Mouse (Mus musculus): ENCODE results near the gene Adig.

The Adig gene

GRCm38 (mm10) chr2:158501836-158502812 lies at the start of gene Adig:
Gene Adig (plus strand): TSS chr2:158502612.
- no peak for DNase-seq

DNA sequence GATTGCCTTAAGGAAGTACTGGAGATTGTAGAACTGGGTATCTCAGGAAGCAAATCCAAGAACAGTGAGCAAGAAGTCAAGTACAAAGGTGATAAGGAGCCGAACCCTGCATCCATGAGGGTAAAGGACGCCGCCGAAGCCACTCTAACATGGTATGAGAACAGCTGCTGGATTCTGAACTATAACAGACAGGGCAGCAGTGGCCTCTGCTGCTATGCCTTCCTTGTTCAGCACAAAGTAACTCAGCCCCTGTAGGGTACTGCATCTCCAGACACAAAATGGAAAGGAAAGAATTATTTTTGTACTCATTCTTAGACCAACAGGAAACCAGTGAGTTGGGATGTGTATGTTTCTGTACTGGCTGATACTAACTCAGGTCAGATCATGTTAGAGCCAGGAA lies 46.0 kb upstream of the Adig start:
- DNase-seq: no peak

GRCm38 (mm10) chr2:158457610-158458009 lies 44.8 kb upstream of the Adig start:
- no peak for DNase-seq

DNA sequence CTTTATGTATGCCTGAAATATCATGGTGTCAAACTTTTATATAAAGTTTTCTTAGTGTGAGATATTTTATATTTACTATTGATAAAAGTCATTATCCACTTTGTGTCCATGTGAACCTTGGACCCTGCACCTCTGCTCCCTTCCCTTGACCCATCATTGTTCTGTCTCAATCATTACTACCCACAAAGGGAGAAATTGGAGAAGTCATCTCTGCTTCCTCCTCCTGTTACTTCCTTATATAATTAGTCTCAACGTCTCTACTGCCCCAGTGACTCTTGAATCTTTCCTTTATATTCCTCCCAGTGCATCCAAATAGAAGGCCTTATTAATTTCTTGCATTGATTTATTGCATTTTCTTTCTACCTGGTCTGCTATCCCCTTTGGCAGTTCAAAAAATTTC lies 40.0 kb upstream of the Adig start:
- no peak for DNase-seq

DNA sequence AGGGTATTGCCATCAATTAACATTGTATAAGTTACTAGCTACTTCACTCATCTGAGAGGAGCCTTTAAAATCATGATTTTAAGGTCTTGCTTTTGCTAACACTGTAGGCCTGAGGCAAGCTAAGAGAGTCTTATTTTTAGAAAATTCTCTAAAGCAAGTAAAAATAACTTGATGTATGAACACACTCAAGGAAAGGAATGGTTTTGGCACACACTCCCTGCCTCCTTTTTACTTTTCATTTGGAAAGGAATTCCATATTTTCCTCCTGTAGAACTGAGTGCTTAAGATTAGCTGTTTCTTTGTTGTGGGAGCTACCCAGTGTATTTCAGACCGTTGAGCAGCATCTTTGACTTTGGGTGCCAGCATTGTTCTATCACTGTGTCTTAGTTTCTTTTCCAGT lies 28.3 kb upstream of the Adig start:
- no peak for DNase-seq

DNA sequence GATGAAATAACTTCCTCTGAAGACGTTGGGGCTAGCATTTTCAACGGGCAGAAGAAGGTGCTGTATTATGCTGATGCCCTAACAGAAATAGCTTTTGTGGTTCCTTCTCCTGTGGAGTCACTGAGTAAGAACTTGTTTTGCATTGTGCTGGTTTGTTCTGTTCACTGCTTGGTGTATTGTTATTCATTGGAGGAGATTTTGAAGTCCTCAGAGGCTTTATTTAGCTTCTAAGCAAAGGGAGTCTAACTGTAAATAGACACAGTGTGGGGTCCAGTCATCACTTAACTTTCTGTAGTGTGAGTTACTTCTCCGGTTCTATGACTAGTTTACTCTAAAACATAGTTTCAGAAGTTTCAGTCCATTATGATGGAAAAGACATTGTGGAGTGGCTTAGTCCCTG lies 24.8 kb upstream of the Adig start:
- no peak for DNase-seq

- DNase-seq: no peak
Measured at GRCm38 (mm10) chr2:158498457-158498856, 4.0 kb upstream of the Adig start.

GRCm38 (mm10) chr2:158503226-158503625 lies 814 bp downstream of the Adig start:
- no peak for DNase-seq

DNA sequence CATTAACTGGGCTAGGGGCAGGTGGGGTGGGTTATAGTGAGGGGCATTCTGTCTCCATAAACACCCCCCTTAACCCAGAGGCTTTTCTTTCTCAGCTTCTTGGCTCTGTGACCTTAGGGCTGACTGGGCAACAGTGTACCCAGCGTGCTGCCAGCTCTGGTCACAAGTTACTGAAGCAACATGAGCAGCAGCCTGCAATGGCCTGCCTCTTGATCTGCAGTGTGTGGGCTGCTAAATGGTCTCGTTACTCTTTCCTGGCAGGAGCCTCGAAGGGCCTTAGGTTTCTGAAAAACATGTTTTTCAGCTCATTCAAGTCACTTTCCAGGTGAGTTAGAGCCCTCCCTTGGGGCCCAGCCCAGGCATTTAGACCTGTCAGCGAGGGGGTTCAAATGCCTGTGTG lies 1.3 kb downstream of the Adig start:
- DNase-seq: no peak

- no peak for DNase-seq
Measured at GRCm38 (mm10) chr2:158506475-158506874, 4.1 kb downstream of the Adig start.

DNA sequence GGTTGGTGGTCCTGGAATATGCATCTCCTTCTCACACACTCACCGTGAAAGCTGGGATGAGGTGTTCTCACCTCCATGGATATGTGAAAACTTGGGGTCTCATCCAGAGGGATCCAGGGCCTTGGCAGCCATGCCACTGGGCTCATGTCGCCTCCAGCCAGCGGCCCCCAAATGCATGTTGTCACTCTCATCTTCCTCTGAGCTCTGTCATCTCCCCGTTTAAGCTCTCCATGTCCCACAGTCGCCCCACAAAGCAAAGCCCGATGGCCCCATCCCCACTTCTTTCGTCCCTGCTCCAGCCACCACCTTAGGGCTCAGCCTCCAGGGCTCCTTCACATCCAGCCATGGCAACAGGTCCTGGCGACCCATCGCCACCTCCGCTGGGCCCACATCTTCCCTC lies 4.6 kb downstream of the Adig start:
- DNase-seq: no peak

- DNase-seq: no peak
Measured at GRCm38 (mm10) chr2:158510665-158511064, 8.3 kb downstream of the Adig start.

- no peak for DNase-seq
Measured at GRCm38 (mm10) chr2:158512528-158512927, 10.1 kb downstream of the Adig start, which contains the start of gene Arhgap40. Gene Arhgap40 (plus strand): TSS chr2:158512796.

DNA sequence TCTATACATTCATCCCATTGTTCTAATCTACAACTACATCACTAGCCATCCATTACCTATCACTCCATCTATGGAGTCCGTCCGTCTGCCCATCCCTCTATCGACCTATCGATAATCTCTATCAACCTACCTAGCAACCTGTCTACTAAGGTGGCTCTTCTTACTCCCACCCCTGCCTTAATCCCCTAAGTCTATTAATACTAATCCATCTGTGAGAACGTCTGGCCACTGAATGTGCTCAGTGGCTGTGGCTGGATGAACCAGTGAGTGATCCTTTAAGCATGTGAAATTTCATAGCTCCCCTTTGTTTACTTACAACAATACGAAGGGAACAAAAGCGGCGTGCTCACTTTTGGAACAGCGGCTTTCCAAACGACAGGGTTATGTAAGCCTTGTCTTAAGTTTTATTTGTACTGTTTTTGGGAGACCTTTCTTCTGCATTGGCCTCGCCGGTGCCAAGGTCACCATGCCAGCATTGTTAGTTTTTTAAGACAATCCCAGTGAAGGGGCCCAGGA lies 11.5 kb downstream of the Adig start:
- DNase-seq: no peak

DNA sequence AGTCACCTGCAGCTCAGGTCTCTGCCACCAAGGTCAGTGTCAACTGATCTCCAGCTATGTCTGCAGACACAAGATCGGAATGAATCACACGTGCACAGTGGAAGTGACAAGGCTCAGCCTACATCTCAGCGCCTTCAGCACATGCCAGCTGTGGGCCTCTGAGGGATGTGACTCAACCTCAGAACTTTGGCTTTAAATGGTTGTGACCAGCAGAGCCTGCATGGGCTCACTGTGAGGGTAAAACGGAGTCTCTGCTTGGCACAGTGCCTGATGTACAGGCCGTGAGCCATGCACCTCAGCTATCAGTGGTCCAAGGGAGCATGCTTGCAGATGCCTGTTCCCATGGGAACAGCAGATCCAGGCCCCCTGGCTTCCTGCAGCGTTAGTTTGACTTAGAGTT lies 16.2 kb downstream of the Adig start:
- DNase-seq: no peak

GRCm38 (mm10) chr2:158519071-158519470 lies 16.7 kb downstream of the Adig start:
- DNase-seq: no peak

DNA sequence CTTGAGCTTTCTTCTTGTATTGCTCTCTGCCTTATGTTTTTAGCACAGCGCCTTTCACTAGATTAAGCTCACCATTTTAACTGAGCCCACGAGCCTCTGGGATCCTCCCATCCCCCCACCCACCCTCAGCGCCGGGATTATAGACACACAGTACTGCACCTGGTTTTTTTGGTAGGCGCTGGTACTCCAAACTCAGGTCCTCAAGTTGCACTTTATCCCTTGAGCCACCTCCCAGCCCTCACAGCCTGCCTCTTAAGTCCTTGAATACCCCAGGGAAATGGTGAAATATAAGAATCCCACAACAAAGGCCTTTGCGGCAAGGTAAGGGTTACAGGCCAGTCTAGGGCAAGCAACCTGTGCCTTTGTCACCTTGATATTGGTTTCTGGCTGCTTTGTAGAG lies 17.4 kb downstream of the Adig start:
- no peak for DNase-seq

DNA sequence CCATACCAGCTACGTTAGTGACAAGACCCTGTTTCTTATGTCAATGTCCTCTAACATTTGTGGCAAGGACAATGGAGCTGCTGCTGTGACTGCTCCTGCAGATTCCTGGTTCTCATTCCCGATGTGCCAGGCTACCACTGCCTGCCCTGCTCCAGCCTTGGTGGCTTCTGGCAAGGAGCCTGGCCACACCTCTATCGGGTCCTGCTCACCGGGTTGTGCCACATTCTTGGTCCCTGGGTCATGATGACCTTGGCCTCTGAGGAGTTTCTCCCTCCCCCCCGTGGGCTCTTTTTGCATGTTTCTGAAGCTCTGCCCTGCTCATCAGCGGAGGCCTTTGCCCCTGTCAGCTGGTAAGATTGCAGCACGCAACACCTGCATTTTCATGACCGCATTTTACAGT lies 20.6 kb downstream of the Adig start:
- DNase-seq: no peak

DNA sequence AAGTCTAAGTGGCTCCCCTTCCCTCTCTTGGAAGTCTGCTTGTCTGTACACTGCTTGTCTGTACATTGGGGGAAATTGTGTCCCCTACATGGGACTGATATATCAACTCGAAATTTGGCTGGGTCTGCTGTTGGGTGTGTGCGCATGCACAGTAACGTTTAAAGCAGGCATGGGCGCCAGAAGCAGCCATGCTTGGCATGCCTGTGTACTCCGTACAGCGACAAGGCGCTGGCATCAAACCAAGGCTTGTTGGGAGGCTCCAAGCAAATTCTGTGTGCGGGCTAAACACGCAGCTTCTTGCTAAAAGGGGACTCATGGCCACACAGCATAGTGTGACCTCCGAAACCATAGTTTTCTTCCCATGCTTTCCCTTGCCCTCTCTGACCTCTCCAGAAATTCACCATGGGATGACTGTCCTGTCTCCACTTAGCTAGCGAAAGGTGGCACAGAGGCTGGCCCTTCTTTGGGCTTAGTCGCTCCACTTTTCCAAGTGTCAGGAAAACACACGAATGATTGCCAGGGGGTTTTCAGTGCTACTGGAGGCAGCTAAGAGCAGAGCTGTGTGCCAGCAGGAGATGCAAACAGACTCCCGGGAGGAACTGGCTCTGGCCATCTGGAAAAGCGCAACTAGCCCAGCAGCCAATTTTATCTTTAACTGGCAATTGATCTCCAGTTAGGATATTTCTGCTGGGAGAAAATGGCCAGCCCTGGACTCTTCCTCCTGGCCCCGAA lies 21.9 kb downstream of the Adig start:
- no peak for DNase-seq

DNA sequence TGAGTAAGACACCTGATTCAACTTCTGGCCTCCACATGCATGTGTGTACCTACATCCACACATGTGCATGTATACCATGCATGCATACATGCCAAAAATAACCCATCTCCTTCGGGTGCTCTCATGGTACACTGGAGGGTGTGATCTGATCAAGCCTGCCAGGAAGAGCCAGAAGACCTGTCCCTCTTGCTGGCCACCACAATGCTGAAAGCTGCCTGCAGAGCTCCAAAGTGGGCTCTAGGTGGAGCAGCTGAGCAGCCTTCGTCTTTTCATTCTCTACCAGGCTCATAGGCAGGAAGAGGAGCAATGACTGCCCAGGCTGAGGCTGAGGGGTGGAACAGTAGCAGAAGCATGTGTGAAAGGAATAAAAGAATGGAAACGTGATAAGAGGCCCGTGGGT lies 31.7 kb downstream of the Adig start:
- DNase-seq: peak; percentile 34

DNA sequence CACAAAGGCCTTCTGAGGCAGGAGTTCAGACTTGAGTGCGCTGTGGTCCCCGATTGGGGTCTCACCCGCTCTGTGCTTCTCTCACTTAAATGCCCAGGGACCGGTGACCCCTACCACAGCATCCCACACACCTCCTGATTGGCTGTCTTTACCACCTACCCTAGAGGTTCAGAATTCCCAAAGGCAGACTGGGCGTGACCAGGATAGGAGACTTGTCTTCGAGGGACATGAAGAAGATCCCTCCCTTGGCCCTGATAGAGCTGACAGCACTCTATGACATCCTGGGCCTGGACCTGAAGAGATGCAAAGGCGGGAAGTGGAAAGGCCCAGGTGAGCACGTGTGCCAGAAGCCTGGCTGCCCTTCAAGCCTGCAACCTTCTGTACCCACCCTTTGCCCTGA lies 32.1 kb downstream of the Adig start:
- DNase-seq: no peak

DNA sequence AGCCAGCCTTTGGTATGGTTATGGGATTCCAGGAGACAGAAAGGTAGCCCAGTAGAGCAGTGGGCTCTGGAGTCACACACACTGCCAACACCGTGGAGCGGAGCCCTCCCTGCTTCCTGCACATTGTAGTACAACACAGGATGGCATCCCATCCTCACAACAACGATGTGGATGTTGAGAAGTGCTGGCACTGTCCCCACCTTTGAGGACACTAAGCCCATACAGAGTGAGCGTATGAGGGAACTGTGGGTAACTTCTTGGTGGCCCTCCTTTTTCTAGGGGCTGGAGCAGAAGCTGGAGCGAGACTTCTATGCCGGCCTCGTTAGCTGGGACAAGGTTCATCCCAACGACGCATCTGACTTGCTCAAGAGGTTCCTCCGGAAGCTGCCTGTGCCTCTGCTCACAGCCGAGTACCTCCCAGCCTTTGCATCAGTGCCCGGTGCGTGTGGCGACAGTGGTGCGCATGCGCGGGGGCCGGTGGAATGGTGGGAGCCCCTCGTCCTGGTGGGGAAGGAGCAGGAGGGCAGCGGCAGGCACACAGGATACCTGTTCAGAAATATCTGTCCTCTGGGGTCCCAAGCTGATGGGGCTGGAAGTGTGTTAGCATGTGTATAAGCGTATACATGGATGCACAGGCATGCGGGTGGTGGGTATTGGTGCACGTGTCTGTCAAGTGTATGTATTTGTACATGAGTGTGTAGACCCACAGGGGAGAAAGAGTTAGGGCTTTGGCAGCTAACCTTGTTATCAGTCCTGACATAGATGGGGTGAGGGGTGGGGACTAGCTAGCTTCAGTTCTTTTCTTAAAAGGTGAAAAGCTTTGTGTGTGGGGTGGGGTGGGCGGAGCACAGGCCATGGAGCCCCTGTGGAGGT lies 37.3 kb downstream of the Adig start:
- DNase-seq: no peak

DNA sequence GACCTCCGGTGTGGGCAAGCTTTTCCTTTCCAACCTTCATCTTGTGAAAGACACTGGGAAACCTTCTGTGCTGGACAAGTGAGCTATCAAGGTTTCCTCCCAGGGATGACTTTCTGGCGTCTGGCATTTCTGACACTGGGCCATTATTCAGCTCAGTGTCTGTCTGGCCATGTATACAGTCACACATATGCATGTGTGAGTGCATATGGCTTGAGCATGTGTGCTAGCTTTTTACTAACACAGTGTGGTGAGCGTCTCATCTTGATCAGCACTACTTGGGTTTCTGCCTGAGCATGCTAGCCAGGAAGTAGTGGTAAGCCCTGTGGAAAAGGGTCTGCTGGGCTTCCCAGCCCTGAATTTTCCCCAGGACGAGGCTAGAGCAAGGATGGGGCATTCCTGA lies 38.9 kb downstream of the Adig start:
- DNase-seq: no peak

All from cerebellum, adult 9-10 months (tissue).